In genomic region chr10:62230708-62231394, GRCm38 (mm10) we compare ENCODE assay signal across 7 mouse cellular contexts. TPM values are rescaled to one million over a fixed set of nuclear protein-coding genes. Genes with fewer than 3 reads are reported as not detected.
DNase-seq lines count a peak whose midpoint lies in the region; ATAC-seq lines count a peak whose summit lies in the region.

TSS of gene Tspan15 (minus strand) at chr10:62231251.

- no peaks in the 10 kb centered on the region for H3K9me3 ChIP-seq in embryonic facial prominence, embryonic 15.5 days (replicated peaks)
- no peaks in the 10 kb centered on the region for H3K9me3 ChIP-seq in limb, embryonic 13.5 days
- no peaks in the 10 kb centered on the region for H3K9me3 ChIP-seq in midbrain, embryonic 16.5 days (replicated peaks; ENCODE audit: control insufficient read depth, low read length, poor library complexity, severe bottlenecking)

- H3K27ac ChIP-seq in embryonic facial prominence, embryonic 15.5 days (replicated peaks) = no peak within 1 kb of the TSS
- H3K27ac ChIP-seq in limb, embryonic 13.5 days = no peak within 1 kb of the TSS
- H3K27ac ChIP-seq in midbrain, embryonic 16.5 days (ENCODE audit: low read length) = no peak within 1 kb of the TSS

- peak within 1 kb of the TSS; percentile 57 for H3K4me3 ChIP-seq in embryonic facial prominence, embryonic 15.5 days (replicated peaks)
- peak within 1 kb of the TSS; percentile 62 for H3K4me3 ChIP-seq in limb, embryonic 13.5 days
- H3K4me3 ChIP-seq in midbrain, embryonic 16.5 days (ENCODE audit: low read depth, low read length) = peak within 1 kb of the TSS; percentile 73

- peaks cover 7% of the 10 kb centered on the region for H3K27me3 ChIP-seq in embryonic facial prominence, embryonic 15.5 days
- H3K27me3 ChIP-seq in limb, embryonic 13.5 days = no peaks in the 10 kb centered on the region
- no peaks in the 10 kb centered on the region for H3K27me3 ChIP-seq in midbrain, embryonic 16.5 days (ENCODE audit: control insufficient read depth, insufficient read depth, low read depth, low read length)

- DNase-seq in brain, adult 2 months (ENCODE audit: low read depth, low spot score) = peak; percentile 94
- DNase-seq in heart, adult 8-10 months (ENCODE audit: low spot score) = peak; percentile 93
- DNase-seq in kidney, adult 9 months = peak; percentile 96
- DNase-seq in spleen, postnatal 10 days (ENCODE audit: low spot score in 2 of 2) = peak; percentile 72 to 89

- no peaks in the 10 kb centered on the region for H3K36me3 ChIP-seq in embryonic facial prominence, embryonic 15.5 days
- H3K36me3 ChIP-seq in limb, embryonic 13.5 days = no peaks in the 10 kb centered on the region
- H3K36me3 ChIP-seq in midbrain, embryonic 16.5 days (ENCODE audit: control insufficient read depth, insufficient read depth, low read length) = no peaks in the 10 kb centered on the region

- H3K4me1 ChIP-seq in embryonic facial prominence, embryonic 15.5 days = peaks cover 10% of the 10 kb centered on the region
- peaks cover 6% of the 10 kb centered on the region for H3K4me1 ChIP-seq in limb, embryonic 13.5 days
- H3K4me1 ChIP-seq in midbrain, embryonic 16.5 days (ENCODE audit: control insufficient read depth, insufficient read depth, low read length) = peaks cover 5% of the 10 kb centered on the region

- peak within 1 kb of the TSS; percentile 96 for H3K4me2 ChIP-seq in embryonic facial prominence, embryonic 15.5 days (replicated peaks)
- H3K4me2 ChIP-seq in limb, embryonic 13.5 days (replicated peaks) = peak within 1 kb of the TSS; percentile 93
- H3K4me2 ChIP-seq in midbrain, embryonic 16.5 days (ENCODE audit: low read length) = peak within 1 kb of the TSS; percentile 97

- ATAC-seq in embryonic facial prominence, embryonic 15.5 days (ENCODE audit: insufficient number of reproducible peaks, low FRiP score, low TSS enrichment, low read depth) = peak; percentile 92
- peak; percentile 97 for ATAC-seq in limb, embryonic 13.5 days (ENCODE audit: low FRiP score, low read depth)
- peak; percentile 97 for ATAC-seq in midbrain, embryonic 16.5 days

- peak within 1 kb of the TSS; percentile 24; the same call in 1 of the 2 replicates for H3K9ac ChIP-seq in embryonic facial prominence, embryonic 15.5 days
- H3K9ac ChIP-seq in limb, embryonic 13.5 days = peak within 1 kb of the TSS; percentile 70
- H3K9ac ChIP-seq in midbrain, embryonic 16.5 days (ENCODE audit: low read depth, low read length) = peak within 1 kb of the TSS; percentile 75

- under 1% methylated on average over 58 of the region's 59 CpGs for WGBS in embryonic facial prominence, embryonic 15.5 days
- WGBS in limb, embryonic 13.5 days = under 1% methylated on average over 55 of the region's 59 CpGs
- under 1% methylated on average over 57 of the region's 59 CpGs for WGBS in midbrain, embryonic 16.5 days

RNA-seq across cellular contexts. Expression of gene Tspan15, which starts in this region (rescaled TPM):
- polyA plus RNA-seq in embryonic facial prominence, embryonic 15.5 days (2015; fragmentation: Nextera tagmentation; extraction: Ambion mirVana) = 15.8 and 17.0 TPM in 2 replicates
- 1 to 10 TPM; 5.6 to 9.2 (median 7.0) TPM for total RNA-seq in heart, adult 8-10 months (2022)
- polyA plus RNA-seq in limb, embryonic 13.5 days (2015; fragmentation: Nextera tagmentation; extraction: Ambion mirVana) = 15.5 and 15.6 TPM in 2 replicates
- 19.4 and 23.2 TPM in 2 replicates for polyA plus RNA-seq in midbrain, embryonic 16.5 days (2015; fragmentation: Nextera tagmentation; extraction: Ambion mirVana)

Comparison
In these comparisons a context has a peak if more than half of its experiments do, and no peak if none do; other contexts are left out.
1. H3K9ac ChIP-seq: peak in every context shown above with its lines; median percentile 75 in midbrain, embryonic 16.5 days; 70 in limb, embryonic 13.5 days; 24 in embryonic facial prominence, embryonic 15.5 days.